Mouse (Mus musculus): ENCODE results near the gene Ankrd54. TPM values are rescaled to one million over a fixed set of nuclear protein-coding genes. Genes with fewer than 3 reads are reported as not detected.
A peak's percentile ranks its signal among the peaks of the same experiment; 100 is the strongest.

Gene Ankrd54
- 52.4 and 52.8 TPM in 2 replicates for polyA plus RNA-seq (2015; fragmentation: Nextera tagmentation; extraction: Ambion mirVana)

GRCm38 (mm10) chr15:79062376-79063159 is at the start of gene Ankrd54:
Ankrd54 (minus strand) TSS chr15:79062893.
- under 1% methylated on average over 80 of the region's 80 CpGs for WGBS
- peak within 1 kb of the TSS; percentile 83 for H3K27ac ChIP-seq (replicated peaks)
- peaks cover 31% of the 10 kb centered on the region for H3K36me3 ChIP-seq
- peaks cover 26% of the 10 kb centered on the region for H3K4me1 ChIP-seq
- no peaks in the 10 kb centered on the region for H3K9me3 ChIP-seq (replicated peaks)
- ATAC-seq (ENCODE audit: low FRiP score): peak; percentile 100
- H3K27me3 ChIP-seq (replicated peaks): no peaks in the 10 kb centered on the region
- peak within 1 kb of the TSS; percentile 93 for H3K4me3 ChIP-seq (replicated peaks)
- peak within 1 kb of the TSS; percentile 76 for H3K9ac ChIP-seq (replicated peaks)
- peak within 1 kb of the TSS; percentile 73 for H3K4me2 ChIP-seq

GRCm38 (mm10) chr15:79111774-79112173 is 49.1 kb upstream of the Ankrd54 start:
- ATAC-seq (ENCODE audit: low FRiP score): no peak
- 0 out of 2 replicates have a peak overlapping the region, but pooled peaks have one; percentile 94 for H3K4me3 ChIP-seq (replicated peaks)
- H3K27ac ChIP-seq (replicated peaks): no peak overlapping the region
- WGBS: 50% methylated on average over 4 of the region's 4 CpGs
- H3K27me3 ChIP-seq (replicated peaks): no peaks in the 10 kb centered on the region
- peaks cover 21% of the 10 kb centered on the region for H3K36me3 ChIP-seq
- peaks cover 31% of the 10 kb centered on the region for H3K4me1 ChIP-seq
- H3K9me3 ChIP-seq (replicated peaks): no peaks in the 10 kb centered on the region
- peak overlapping the region; percentile 93; the same call in 1 of the 2 replicates for H3K4me2 ChIP-seq
- no peak overlapping the region for H3K9ac ChIP-seq (replicated peaks)

GRCm38 (mm10) chr15:79110528-79110927 is 47.8 kb upstream of the Ankrd54 start:
- Histone ChIP-seq H3K27ac (replicated peaks) (0 out of 2 replicates have a peak overlapping the region, but pooled peaks have one; percentile 84), H3K9ac (replicated peaks) (peak overlapping the region; percentile 93), H3K4me3 (replicated peaks) (peak overlapping the region; percentile 94), H3K9me3 (replicated peaks) (no peaks in the 10 kb centered on the region), H3K27me3 (replicated peaks) (no peaks in the 10 kb centered on the region), H3K36me3 (peaks cover 13% of the 10 kb centered on the region), H3K4me2 (peak overlapping the region; percentile 93), H3K4me1 (peaks cover 31% of the 10 kb centered on the region)
- 57% methylated on average over 2 of the region's 2 CpGs for WGBS
- no peak for ATAC-seq (ENCODE audit: low FRiP score)

- peaks cover 31% of the 10 kb centered on the region for H3K4me1 ChIP-seq
- H3K9ac ChIP-seq (replicated peaks): peak overlapping the region; percentile 93
- no peak for ATAC-seq (ENCODE audit: low FRiP score)
- H3K9me3 ChIP-seq (replicated peaks): no peaks in the 10 kb centered on the region
- H3K27me3 ChIP-seq (replicated peaks): no peaks in the 10 kb centered on the region
- peak overlapping the region; percentile 84; the same call in 1 of the 2 replicates for H3K27ac ChIP-seq (replicated peaks)
- peaks cover 8% of the 10 kb centered on the region for H3K36me3 ChIP-seq
- peak overlapping the region; percentile 93 for H3K4me2 ChIP-seq
- peak overlapping the region; percentile 94 for H3K4me3 ChIP-seq (replicated peaks)
- 12% methylated on average over 9 of the region's 9 CpGs for WGBS
Observed at GRCm38 (mm10) chr15:79110031-79110430, 47.3 kb upstream of the Ankrd54 start.

- ATAC-seq (ENCODE audit: low FRiP score): peak; percentile 63
- WGBS: under 1% methylated on average over 46 of the region's 46 CpGs
Observed at GRCm38 (mm10) chr15:79109321-79109934, 46.7 kb upstream of the Ankrd54 start.

GRCm38 (mm10) chr15:79108421-79109320 is 46.0 kb upstream of the Ankrd54 start, which contains the start of gene Micall1:
Micall1 (plus strand) TSS chr15:79108898.
- Histone ChIP-seq H3K9me3 (replicated peaks) (no peaks in the 10 kb centered on the region), H3K4me2 (peak within 1 kb of the TSS; percentile 93), H3K4me1 (peaks cover 31% of the 10 kb centered on the region), H3K27me3 (replicated peaks) (no peaks in the 10 kb centered on the region), H3K9ac (replicated peaks) (peak within 1 kb of the TSS; percentile 93), H3K36me3 (0 out of 2 replicates have a peak, but pooled peaks cover 3% of the 10 kb centered on the region), H3K27ac (replicated peaks) (peak within 1 kb of the TSS; percentile 84), H3K4me3 (replicated peaks) (peak within 1 kb of the TSS; percentile 94)
- peak; percentile 75 for ATAC-seq (ENCODE audit: low FRiP score)
- under 1% methylated on average over 47 of the region's 85 CpGs for WGBS

More at GRCm38 (mm10) chr15:79109321-79109934, 46.7 kb upstream of the Ankrd54 start:
- H3K9me3 ChIP-seq (replicated peaks): no peaks in the 10 kb centered on the region
- H3K4me3 ChIP-seq (replicated peaks): peak overlapping the region; percentile 94
- peak overlapping the region; percentile 93 for H3K4me2 ChIP-seq
- H3K4me1 ChIP-seq: peaks cover 31% of the 10 kb centered on the region
- peaks cover 3% of the 10 kb centered on the region; the same call in 1 of the 2 replicates for H3K36me3 ChIP-seq
- H3K27me3 ChIP-seq (replicated peaks): no peaks in the 10 kb centered on the region
- peak overlapping the region; percentile 93 for H3K9ac ChIP-seq (replicated peaks)
- peak overlapping the region; percentile 84 for H3K27ac ChIP-seq (replicated peaks)

- no peaks in the 10 kb centered on the region for H3K27me3 ChIP-seq (replicated peaks)
- H3K4me2 ChIP-seq: peak overlapping the region; percentile 93
- H3K27ac ChIP-seq (replicated peaks): peak overlapping the region; percentile 84
- no peak for ATAC-seq (ENCODE audit: low FRiP score)
- H3K36me3 ChIP-seq: 0 out of 2 replicates have a peak, but pooled peaks cover 2% of the 10 kb centered on the region
- peaks cover 31% of the 10 kb centered on the region for H3K4me1 ChIP-seq
- H3K4me3 ChIP-seq (replicated peaks): peak overlapping the region; percentile 94
- no peaks in the 10 kb centered on the region for H3K9me3 ChIP-seq (replicated peaks)
- WGBS: 22% methylated on average over 7 of the region's 7 CpGs
- H3K9ac ChIP-seq (replicated peaks): no peak overlapping the region
Observed at GRCm38 (mm10) chr15:79107966-79108365, 45.3 kb upstream of the Ankrd54 start.

- Histone ChIP-seq H3K36me3 (no peaks in the 10 kb centered on the region), H3K27ac (replicated peaks) (no peak overlapping the region), H3K9ac (replicated peaks) (no peak overlapping the region), H3K27me3 (replicated peaks) (no peaks in the 10 kb centered on the region), H3K4me1 (peaks cover 19% of the 10 kb centered on the region), H3K9me3 (replicated peaks) (no peaks in the 10 kb centered on the region), H3K4me3 (replicated peaks) (no peak overlapping the region), H3K4me2 (no peak overlapping the region)
- WGBS: 69% methylated on average over 2 of the region's 2 CpGs
- no peak for ATAC-seq (ENCODE audit: low FRiP score)
Observed at GRCm38 (mm10) chr15:79105804-79106203, 43.1 kb upstream of the Ankrd54 start.

GRCm38 (mm10) chr15:79103264-79103663 is 40.6 kb upstream of the Ankrd54 start:
- no peak overlapping the region for H3K4me2 ChIP-seq

GRCm38 (mm10) chr15:79101531-79101930 is 38.8 kb upstream of the Ankrd54 start:
- Histone ChIP-seq H3K9ac (replicated peaks) (no peak overlapping the region), H3K4me2 (no peak overlapping the region), H3K27ac (replicated peaks) (no peak overlapping the region), H3K36me3 (no peaks in the 10 kb centered on the region), H3K9me3 (replicated peaks) (no peaks in the 10 kb centered on the region), H3K27me3 (replicated peaks) (no peaks in the 10 kb centered on the region), H3K4me3 (replicated peaks) (no peak overlapping the region), H3K4me1 (peaks cover 12% of the 10 kb centered on the region)
- no peak for ATAC-seq (ENCODE audit: low FRiP score)

More at GRCm38 (mm10) chr15:79103264-79103663, 40.6 kb upstream of the Ankrd54 start:
- no peak overlapping the region for H3K9ac ChIP-seq (replicated peaks)
- WGBS: 72% methylated on average over 10 of the region's 10 CpGs
- no peak overlapping the region for H3K27ac ChIP-seq (replicated peaks)
- no peaks in the 10 kb centered on the region for H3K36me3 ChIP-seq
- no peak for ATAC-seq (ENCODE audit: low FRiP score)
- peaks cover 5% of the 10 kb centered on the region for H3K4me1 ChIP-seq
- no peaks in the 10 kb centered on the region for H3K9me3 ChIP-seq (replicated peaks)
- no peak overlapping the region for H3K4me3 ChIP-seq (replicated peaks)
- no peaks in the 10 kb centered on the region for H3K27me3 ChIP-seq (replicated peaks)

- no peak overlapping the region for H3K4me2 ChIP-seq
- peaks cover 8% of the 10 kb centered on the region; the same call in 1 of the 2 replicates for H3K36me3 ChIP-seq
- WGBS: 80% methylated on average over 4 of the region's 4 CpGs
- no peak overlapping the region for H3K9ac ChIP-seq (replicated peaks)
- no peak overlapping the region for H3K4me3 ChIP-seq (replicated peaks)
- no peak overlapping the region for H3K27ac ChIP-seq (replicated peaks)
- H3K4me1 ChIP-seq: peaks cover 12% of the 10 kb centered on the region
- no peak for ATAC-seq (ENCODE audit: low FRiP score)
- H3K9me3 ChIP-seq (replicated peaks): no peaks in the 10 kb centered on the region
- H3K27me3 ChIP-seq (replicated peaks): no peaks in the 10 kb centered on the region
Observed at GRCm38 (mm10) chr15:79100391-79100790, 37.7 kb upstream of the Ankrd54 start.
